Mouse (Mus musculus): Measurements from ENCODE around the gene Hbp1. TPM values are rescaled to one million over a fixed set of nuclear protein-coding genes. Genes with fewer than 3 reads are reported as not detected.

Hbp1 gene
- polyA plus RNA-seq, 1 experiment: 37.0 TPM

DNA sequence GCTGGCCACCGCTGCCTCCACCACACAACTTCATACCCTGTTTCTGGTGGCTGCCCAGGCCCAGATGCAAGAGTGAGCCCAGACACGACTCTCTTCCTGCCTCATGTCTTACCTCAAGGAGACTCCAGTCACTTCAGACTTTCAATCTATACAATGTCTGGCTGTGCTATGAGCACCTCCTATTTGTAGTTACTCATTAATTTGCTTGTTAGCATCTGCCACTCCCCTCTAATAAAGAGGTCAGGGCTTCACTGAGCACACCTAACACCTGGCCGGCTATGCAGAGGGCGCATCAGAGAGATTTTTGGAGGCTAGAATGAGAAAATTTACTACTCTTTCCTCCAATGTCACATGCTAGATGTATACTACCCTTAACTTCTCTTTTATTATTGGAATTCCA lies 40.2 kb upstream of the Hbp1 start:
- peaks cover 7% of the 10 kb centered on the region for H3K36me3 ChIP-seq (ENCODE audit: control insufficient read depth, insufficient read depth)
- H3ac ChIP-seq (ENCODE audit: control insufficient read depth, insufficient read length): no peak overlapping the region
- peaks cover 12% of the 10 kb centered on the region for H3K79me2 ChIP-seq (ENCODE audit: control insufficient read depth, insufficient read depth)
- H3K4me3 ChIP-seq: no peak overlapping the region
- TF ChIP-seq SRF (IDR thresholded peaks at IDR 0.05; ENCODE audit: control insufficient read depth, insufficient read length, low read depth) (no peak), POLR2A (IDR thresholded peaks at IDR 0.05; ENCODE audit: insufficient read length, low read depth) (no peak), MYOG (IDR thresholded peaks at IDR 0.05; ENCODE audit: control insufficient read depth in 1 of 3, insufficient read depth in 1 of 3, insufficient read length in 2 of 3, low read depth in 2 of 3) (no peak), POLR2AphosphoS2 (IDR thresholded peaks at IDR 0.05; ENCODE audit: insufficient read length, low read depth) (no peak), MYOD1 (IDR thresholded peaks at IDR 0.05; ENCODE audit: control insufficient read depth in 1 of 3, insufficient read length in 2 of 3, low read depth in 2 of 3) (no peak), MAX (IDR thresholded peaks at IDR 0.05; ENCODE audit: low read depth) (no peak), TCF3 (IDR thresholded peaks at IDR 0.05; ENCODE audit: insufficient read length, low read depth) (no peak), USF1 (IDR thresholded peaks at IDR 0.05; ENCODE audit: low read depth) (no peak), E2F4 (IDR thresholded peaks at IDR 0.05; ENCODE audit: insufficient read depth) (no peak), TCF12 (IDR thresholded peaks at IDR 0.05; ENCODE audit: insufficient read depth, poor library complexity, severe bottlenecking) (no peak)
- no peaks in the 10 kb centered on the region for H3K27me3 ChIP-seq (ENCODE audit: control insufficient read depth, insufficient read depth, insufficient read length)
- H3K4me2 ChIP-seq (ENCODE audit: low read depth): no peak overlapping the region

DNA sequence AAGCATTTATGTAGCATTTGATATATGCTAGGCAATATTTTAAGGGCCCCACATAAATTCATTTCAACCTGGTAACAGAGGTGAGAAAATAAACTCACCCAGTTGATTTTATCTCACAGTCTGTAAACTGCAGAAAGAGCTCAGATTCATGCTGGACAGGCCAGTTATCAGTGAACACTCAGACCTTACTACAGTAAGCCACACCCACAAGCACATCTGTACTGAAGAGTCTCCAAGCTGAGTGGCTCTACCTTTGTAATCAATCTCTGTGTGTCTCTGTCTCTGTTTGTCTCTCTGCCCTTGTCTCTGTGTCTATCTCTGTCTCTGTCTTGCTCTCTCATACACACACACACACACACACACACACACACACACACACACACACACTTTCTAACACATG lies 39.4 kb upstream of the Hbp1 start:
- H3ac ChIP-seq (ENCODE audit: control insufficient read depth, insufficient read length): no peak overlapping the region
- H3K79me2 ChIP-seq (ENCODE audit: control insufficient read depth, insufficient read depth): peaks cover 9% of the 10 kb centered on the region
- no peak overlapping the region for H3K4me3 ChIP-seq
- no peak for TF ChIP-seq CEBPB (IDR thresholded peaks at IDR 0.05; ENCODE audit: insufficient read depth, poor library complexity, severe bottlenecking)
- TF ChIP-seq POLR2AphosphoS2 (IDR thresholded peaks at IDR 0.05; ENCODE audit: insufficient read length, low read depth): no peak
- TF ChIP-seq MAX (IDR thresholded peaks at IDR 0.05; ENCODE audit: low read depth): no peak
- TF ChIP-seq E2F4 (IDR thresholded peaks at IDR 0.05; ENCODE audit: insufficient read depth): no peak
- TF ChIP-seq TCF3 (IDR thresholded peaks at IDR 0.05; ENCODE audit: insufficient read length, low read depth): no peak
- TF ChIP-seq MYOG (IDR thresholded peaks at IDR 0.05; ENCODE audit: control insufficient read depth in 1 of 3, insufficient read depth in 1 of 3, insufficient read length in 2 of 3, low read depth in 2 of 3): no peak
- TF ChIP-seq SRF (IDR thresholded peaks at IDR 0.05; ENCODE audit: control insufficient read depth, insufficient read length, low read depth): no peak
- TF ChIP-seq MYOD1 (IDR thresholded peaks at IDR 0.05; ENCODE audit: control insufficient read depth in 1 of 3, insufficient read length in 2 of 3, low read depth in 2 of 3): no peak
- TF ChIP-seq USF1 (IDR thresholded peaks at IDR 0.05; ENCODE audit: low read depth): no peak
- TF ChIP-seq POLR2A (IDR thresholded peaks at IDR 0.05; ENCODE audit: insufficient read length, low read depth): no peak
- TF ChIP-seq TCF12 (IDR thresholded peaks at IDR 0.05; ENCODE audit: insufficient read depth, poor library complexity, severe bottlenecking): no peak
- TF ChIP-seq REST (IDR thresholded peaks at IDR 0.05; ENCODE audit: insufficient read depth, insufficient read length): no peak
- H3K36me3 ChIP-seq (ENCODE audit: control insufficient read depth, insufficient read depth): peaks cover 7% of the 10 kb centered on the region
- no peak overlapping the region for H3K4me2 ChIP-seq (ENCODE audit: low read depth)
- H3K27me3 ChIP-seq (ENCODE audit: control insufficient read depth, insufficient read depth, insufficient read length): no peaks in the 10 kb centered on the region

DNA sequence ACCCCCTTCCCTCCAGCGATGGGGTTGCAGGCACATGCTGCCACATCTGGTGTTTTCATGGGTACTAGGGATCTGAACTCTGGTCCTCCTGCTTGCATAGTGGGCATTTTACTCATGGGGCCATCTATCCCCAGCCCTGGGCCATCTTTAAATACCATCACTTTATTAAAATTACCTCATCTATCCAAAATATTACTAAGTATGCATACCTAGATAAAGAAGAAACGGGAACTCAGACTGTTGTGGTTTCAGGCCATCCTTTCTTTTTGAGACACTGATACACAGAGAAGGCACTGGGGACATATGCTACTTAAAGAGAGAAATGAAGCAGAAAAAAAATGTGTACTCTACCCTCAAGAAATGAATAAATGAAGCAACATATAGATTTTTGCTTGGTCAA lies 36.1 kb upstream of the Hbp1 start:
- H3K36me3 ChIP-seq (ENCODE audit: control insufficient read depth, insufficient read depth): no peaks in the 10 kb centered on the region
- no peak overlapping the region for H3ac ChIP-seq (ENCODE audit: control insufficient read depth, insufficient read length)
- H3K4me3 ChIP-seq: no peak overlapping the region
- H3K27me3 ChIP-seq (ENCODE audit: control insufficient read depth, insufficient read depth, insufficient read length): no peaks in the 10 kb centered on the region
- TF ChIP-seq E2F4 (IDR thresholded peaks at IDR 0.05; ENCODE audit: insufficient read depth) (no peak), USF1 (IDR thresholded peaks at IDR 0.05; ENCODE audit: low read depth) (no peak), TCF3 (IDR thresholded peaks at IDR 0.05; ENCODE audit: insufficient read length, low read depth) (no peak), POLR2AphosphoS2 (IDR thresholded peaks at IDR 0.05; ENCODE audit: insufficient read length, low read depth) (no peak), REST (IDR thresholded peaks at IDR 0.05; ENCODE audit: insufficient read depth, insufficient read length) (no peak), MYOG (IDR thresholded peaks at IDR 0.05; ENCODE audit: control insufficient read depth in 1 of 3, insufficient read depth in 1 of 3, insufficient read length in 2 of 3, low read depth in 2 of 3) (no peak), CEBPB (IDR thresholded peaks at IDR 0.05; ENCODE audit: insufficient read depth, poor library complexity, severe bottlenecking) (no peak), POLR2A (IDR thresholded peaks at IDR 0.05; ENCODE audit: insufficient read length, low read depth) (no peak), SRF (IDR thresholded peaks at IDR 0.05; ENCODE audit: control insufficient read depth, insufficient read length, low read depth) (no peak), TCF12 (IDR thresholded peaks at IDR 0.05; ENCODE audit: insufficient read depth, poor library complexity, severe bottlenecking) (no peak), MAX (IDR thresholded peaks at IDR 0.05; ENCODE audit: low read depth) (no peak)
- H3K4me2 ChIP-seq (ENCODE audit: low read depth): no peak overlapping the region
- H3K79me2 ChIP-seq (ENCODE audit: control insufficient read depth, insufficient read depth): no peaks in the 10 kb centered on the region

DNA sequence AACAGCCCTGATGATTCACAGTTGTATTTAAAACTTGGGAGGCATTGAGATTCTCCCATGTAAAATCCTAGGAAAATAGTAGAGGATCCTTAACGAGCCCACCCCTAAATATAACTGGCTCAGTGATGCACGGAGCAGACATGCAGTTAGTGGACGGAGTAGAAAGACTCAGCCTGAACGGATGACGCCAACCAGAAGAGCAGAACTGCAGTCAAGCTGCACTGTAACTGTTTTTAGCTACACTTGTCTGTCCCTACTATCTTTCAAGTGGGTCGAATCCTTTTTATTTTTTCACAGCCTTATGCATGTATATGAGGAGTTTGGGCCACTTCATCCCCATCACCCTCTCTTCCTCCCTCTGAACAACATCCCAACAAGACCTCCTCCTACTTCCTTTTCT lies 35.4 kb upstream of the Hbp1 start:
- Histone ChIP-seq H3K79me2 (ENCODE audit: control insufficient read depth, insufficient read depth) (no peaks in the 10 kb centered on the region), H3K4me2 (ENCODE audit: low read depth) (no peak overlapping the region), H3K27me3 (ENCODE audit: control insufficient read depth, insufficient read depth, insufficient read length) (no peaks in the 10 kb centered on the region), H3K4me3 (no peak overlapping the region), H3K36me3 (ENCODE audit: control insufficient read depth, insufficient read depth) (no peaks in the 10 kb centered on the region), H3ac (ENCODE audit: control insufficient read depth, insufficient read length) (no peak overlapping the region)
- TF ChIP-seq E2F4 (IDR thresholded peaks at IDR 0.05; ENCODE audit: insufficient read depth): no peak
- TF ChIP-seq POLR2AphosphoS2 (IDR thresholded peaks at IDR 0.05; ENCODE audit: insufficient read length, low read depth): no peak
- TF ChIP-seq MYOG (IDR thresholded peaks at IDR 0.05; ENCODE audit: control insufficient read depth in 1 of 3, insufficient read depth in 1 of 3, insufficient read length in 2 of 3, low read depth in 2 of 3): no peak
- no peak for TF ChIP-seq POLR2A (IDR thresholded peaks at IDR 0.05; ENCODE audit: insufficient read length, low read depth)
- no peak for TF ChIP-seq REST (IDR thresholded peaks at IDR 0.05; ENCODE audit: insufficient read depth, insufficient read length)
- no peak for TF ChIP-seq MYOD1 (IDR thresholded peaks at IDR 0.05; ENCODE audit: control insufficient read depth in 1 of 3, insufficient read length in 2 of 3, low read depth in 2 of 3)
- TF ChIP-seq MAX (IDR thresholded peaks at IDR 0.05; ENCODE audit: low read depth): no peak

DNA sequence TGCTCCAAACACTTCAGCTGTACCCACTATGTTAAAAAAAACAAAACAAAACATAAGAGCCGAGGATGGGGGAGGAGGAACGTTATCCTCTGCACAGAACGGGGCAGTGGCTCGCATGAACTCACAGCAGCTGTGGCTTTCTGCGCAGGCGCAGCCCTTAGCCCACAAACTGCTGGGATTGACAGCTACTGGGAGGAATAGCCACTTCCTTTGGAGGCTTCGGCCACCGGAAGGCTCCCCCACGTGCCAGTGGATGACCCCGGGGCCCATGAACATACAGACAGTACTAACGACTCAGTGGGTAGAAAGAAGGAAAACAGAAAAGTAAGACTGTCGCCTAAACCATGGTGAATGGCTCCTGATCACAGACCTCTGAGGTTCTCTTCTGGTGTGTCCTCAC lies 34.3 kb upstream of the Hbp1 start:
- TF ChIP-seq SRF (IDR thresholded peaks at IDR 0.05; ENCODE audit: control insufficient read depth, insufficient read length, low read depth) (no peak), TCF3 (IDR thresholded peaks at IDR 0.05; ENCODE audit: insufficient read length, low read depth) (no peak), REST (IDR thresholded peaks at IDR 0.05; ENCODE audit: insufficient read depth, insufficient read length) (no peak), POLR2AphosphoS2 (IDR thresholded peaks at IDR 0.05; ENCODE audit: insufficient read length, low read depth) (no peak), POLR2A (IDR thresholded peaks at IDR 0.05; ENCODE audit: insufficient read length, low read depth) (no peak), USF1 (IDR thresholded peaks at IDR 0.05; ENCODE audit: low read depth) (no peak), MYOG (IDR thresholded peaks at IDR 0.05; ENCODE audit: control insufficient read depth in 1 of 3, insufficient read depth in 1 of 3, insufficient read length in 2 of 3, low read depth in 2 of 3) (no peak), MYOD1 (IDR thresholded peaks at IDR 0.05; ENCODE audit: control insufficient read depth in 1 of 3, insufficient read length in 2 of 3, low read depth in 2 of 3) (no peak), E2F4 (IDR thresholded peaks at IDR 0.05; ENCODE audit: insufficient read depth) (no peak), MAX (IDR thresholded peaks at IDR 0.05; ENCODE audit: low read depth) (no peak), TCF12 (IDR thresholded peaks at IDR 0.05; ENCODE audit: insufficient read depth, poor library complexity, severe bottlenecking) (no peak), CEBPB (IDR thresholded peaks at IDR 0.05; ENCODE audit: insufficient read depth, poor library complexity, severe bottlenecking) (no peak)
- H3K79me2 ChIP-seq (ENCODE audit: control insufficient read depth, insufficient read depth): no peaks in the 10 kb centered on the region
- no peak overlapping the region for H3K4me2 ChIP-seq (ENCODE audit: low read depth)
- H3K36me3 ChIP-seq (ENCODE audit: control insufficient read depth, insufficient read depth): no peaks in the 10 kb centered on the region
- no peak overlapping the region for H3ac ChIP-seq (ENCODE audit: control insufficient read depth, insufficient read length)
- H3K4me3 ChIP-seq: no peak overlapping the region
- H3K27me3 ChIP-seq (ENCODE audit: control insufficient read depth, insufficient read depth, insufficient read length): no peaks in the 10 kb centered on the region
